Comparison of ENCODE assay signal across 12 mouse cellular contexts in the genomic region with DNA sequence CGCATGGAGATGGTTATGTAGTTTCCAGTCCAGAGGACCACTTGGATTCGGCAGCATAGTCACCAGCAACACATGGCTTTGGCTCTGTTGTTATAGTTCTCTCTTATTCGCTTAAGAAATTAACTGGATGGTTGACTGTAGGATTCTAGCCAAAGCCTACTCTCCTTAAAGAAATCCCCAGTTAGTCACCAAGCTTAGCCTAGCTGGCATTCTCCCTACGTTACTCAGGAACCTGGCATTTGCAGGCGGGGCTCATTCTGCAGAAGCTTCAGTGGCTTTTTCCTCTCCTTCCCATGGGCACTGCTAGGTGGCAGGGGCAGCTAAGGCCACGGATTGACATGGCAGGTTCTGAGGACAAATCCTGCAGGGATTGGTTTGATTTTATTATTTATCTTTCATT.
"Had no signal": no experiment of that assay in that cellular context is flagged by ENCODE, and none has a peak within 500 bp of the region (broad histone marks: within the 10 kb centered on the region; RNA-seq: fewer than 3 reads in every experiment).

No protein-coding gene starts in this region.

- DNase-seq: kidney, postnatal 14 days; lung, embryonic 14.5 days; lung, postnatal 14 days; right cerebral cortex, adult 18-20 months; thymus, adult 18-20 months; thymus, postnatal 14 days had no signal

- H3K9me3 ChIP-seq: limb, embryonic 15.5 days; liver, embryonic 12.5 days; megakaryocyte, embryonic 14.5 days; midbrain, embryonic 12.5 days had no signal

- H3K27me3 ChIP-seq: limb, embryonic 15.5 days; liver, embryonic 12.5 days; megakaryocyte, embryonic 14.5 days; midbrain, embryonic 12.5 days had no signal

- ATAC-seq: liver, embryonic 12.5 days had no signal

- H3K36me3 ChIP-seq: limb, embryonic 15.5 days; liver, embryonic 12.5 days; midbrain, embryonic 12.5 days had no signal

- H3K9ac ChIP-seq: limb, embryonic 15.5 days; liver, embryonic 12.5 days; lung, embryonic 14.5 days; midbrain, embryonic 12.5 days had no signal

- H3K4me2 ChIP-seq: limb, embryonic 15.5 days; liver, embryonic 12.5 days; lung, embryonic 14.5 days; midbrain, embryonic 12.5 days had no signal

- H3K4me3 ChIP-seq: left cerebral cortex, adult 2 months; limb, embryonic 15.5 days; liver, embryonic 12.5 days; megakaryocyte, embryonic 14.5 days; midbrain, embryonic 12.5 days had no signal

- H3K4me1 ChIP-seq: liver, embryonic 12.5 days; megakaryocyte, embryonic 14.5 days; midbrain, embryonic 12.5 days had no signal

- H3K27ac ChIP-seq: left cerebral cortex, adult 2 months; limb, embryonic 15.5 days; liver, embryonic 12.5 days; macrophage; midbrain, embryonic 12.5 days had no signal
